Mouse (Mus musculus) hindbrain, postnatal 0 days (tissue): ENCODE data around the gene Tenm4. TPM values are rescaled to one million over a fixed set of nuclear protein-coding genes. Genes with fewer than 3 reads are reported as not detected.
A peak's percentile ranks its signal among the peaks of the same experiment; 100 is the strongest.

Experiments used
- ATAC-seq: fragments of 200-750 bp; cut with Nextera tagmentation; 2 replicates; pipeline ENCODE4 v1.8.0; 2017; ENCODE audit warnings: mild to moderate bottlenecking, moderate TSS enrichment, moderate library complexity
- DNase-seq: peaks from one replicate; pipeline ENCODE4 v3.0.0-alpha.2; 2015; ENCODE audit warnings: low spot score
- H3K27ac ChIP-seq: fragments of 300-500 bp; sonication (generic); 2 replicates; pipeline ENCODE4 v1.5.1; 2014; ENCODE audit warnings: mild to moderate bottlenecking
- H3K27me3 ChIP-seq: fragments of 300-500 bp; sonication (generic); 2 replicates; pipeline ENCODE4 v1.6.1; 2014; ENCODE audit warnings: low read length, mixed read lengths; ENCODE audit not compliant: insufficient read depth
- H3K36me3 ChIP-seq: fragments of 300-500 bp; sonication (generic); 2 replicates; pipeline ENCODE4 v1.6.1; 2014; ENCODE audit warnings: low read length, mixed read lengths; ENCODE audit not compliant: insufficient read depth
- H3K4me1 ChIP-seq: fragments of 300-500 bp; sonication (generic); 2 replicates; pipeline ENCODE4 v1.6.1; 2014; ENCODE audit warnings: antibody characterized with exemption, low read length, mixed read lengths; ENCODE audit not compliant: insufficient read depth
- H3K4me2 ChIP-seq: fragments of 300-500 bp; sonication (generic); 2 replicates; pipeline ENCODE4 v1.6.1; 2014; ENCODE audit warnings: low read depth, mild to moderate bottlenecking, low read length, moderate library complexity, mixed read lengths
- H3K4me3 ChIP-seq: fragments of 300-500 bp; sonication (generic); 2 replicates; pipeline ENCODE4 v1.5.1; 2014; ENCODE audit warnings: low read length
- H3K9ac ChIP-seq: fragments of 300-500 bp; sonication (generic); replicated peaks from 2 replicates; pipeline ENCODE4 v1.6.1; 2014; ENCODE audit warnings: mild to moderate bottlenecking, low read length, moderate library complexity, mixed read lengths
- H3K9me3 ChIP-seq: fragments of 300-500 bp; sonication (generic); 2 replicates; pipeline ENCODE4 v1.6.1; 2016; ENCODE audit warnings: low read length, mixed read lengths
- CTCF ChIP-seq: IDR thresholded peaks from 2 replicates; pipeline ENCODE4 v1.5.1; 2016; ENCODE audit warnings: antibody characterized with exemption, control low read depth, low read depth
- WGBS: fragments of 180-500 bp; shearing (Covaris S2); extraction: QIAGEN DNeasy Blood & Tissue Kit; methylation state at CpG from one replicate; pipeline ENCODE4 v1.1.7; 2014; 5-methylcytosine and 5-hydroxymethylcytosine counted together
- polyA plus RNA-seq: library from polyadenylated mRNA; unstranded; fragments of >200 nt; fragmentation: Nextera tagmentation; extraction: Ambion mirVana; gene quantifications from 2 replicates; pipeline ENCODE4 v1.2.1, GENCODE M21; 2015
- total RNA-seq: library from RNA; depleted of rRNA; stranded (reverse); fragments of >200 nt; gene quantifications from 2 replicates; pipeline ENCODE4 v1.2.3, GENCODE M21; 2014

Tenm4 gene
- total and polyA plus RNA-seq, 2 experiments from 2014 or later: 24.1 to 49.7 TPM

GRCm38 (mm10) chr7:96510396-96510795 is 339.4 kb downstream of the Tenm4 start:
- no peak for TF ChIP-seq CTCF
- Histone ChIP-seq H3K4me2 (no peak overlapping the region), H3K9ac (no peak overlapping the region), H3K36me3 (no peaks in the 10 kb centered on the region), H3K4me1 (no peaks in the 10 kb centered on the region), H3K9me3 (no peaks in the 10 kb centered on the region), H3K27ac (no peak overlapping the region), H3K4me3 (no peak overlapping the region), H3K27me3 (no peaks in the 10 kb centered on the region)
- ATAC-seq (no peak), DNase-seq (no peak)
- 90% methylated on average over 5 of the region's 5 CpGs for WGBS

- Histone ChIP-seq H3K9me3 (no peaks in the 10 kb centered on the region), H3K9ac (no peak overlapping the region), H3K36me3 (no peaks in the 10 kb centered on the region), H3K4me1 (no peaks in the 10 kb centered on the region), H3K4me2 (no peak overlapping the region), H3K4me3 (no peak overlapping the region), H3K27ac (no peak overlapping the region), H3K27me3 (no peaks in the 10 kb centered on the region)
- no peak for TF ChIP-seq CTCF
- ATAC-seq (no peak), DNase-seq (no peak)
- WGBS: 85% methylated on average over 7 of the region's 7 CpGs
Measured at GRCm38 (mm10) chr7:96511018-96511609, 340.1 kb downstream of the Tenm4 start.

- no peaks in the 10 kb centered on the region for H3K36me3 ChIP-seq
- no peak for TF ChIP-seq CTCF
- no peak overlapping the region for H3K9ac ChIP-seq
- WGBS: 53% methylated on average over 14 of the region's 14 CpGs
- no peak overlapping the region for H3K4me2 ChIP-seq
- H3K9me3 ChIP-seq: no peaks in the 10 kb centered on the region
- H3K4me1 ChIP-seq: no peaks in the 10 kb centered on the region
- no peak for DNase-seq
- H3K4me3 ChIP-seq: no peak overlapping the region
- no peaks in the 10 kb centered on the region for H3K27me3 ChIP-seq
- no peak overlapping the region for H3K27ac ChIP-seq
- no peak for ATAC-seq
Measured at GRCm38 (mm10) chr7:96511953-96512511, 341.0 kb downstream of the Tenm4 start.

- WGBS: 0% methylated on average over 2 of the region's 2 CpGs
- peak; percentile 69 for DNase-seq
- no peaks in the 10 kb centered on the region for H3K4me1 ChIP-seq
Measured at GRCm38 (mm10) chr7:96519216-96519615, 348.2 kb downstream of the Tenm4 start.

GRCm38 (mm10) chr7:96521956-96522355 is 350.9 kb downstream of the Tenm4 start:
- no peaks in the 10 kb centered on the region for H3K4me1 ChIP-seq
- TF ChIP-seq CTCF: no peak
- no peaks in the 10 kb centered on the region for H3K9me3 ChIP-seq
- DNase-seq: peak; percentile 25
- H3K4me2 ChIP-seq: no peak overlapping the region
- no peak overlapping the region for H3K4me3 ChIP-seq
- H3K9ac ChIP-seq: no peak overlapping the region
- no peak overlapping the region for H3K27ac ChIP-seq
- no peaks in the 10 kb centered on the region for H3K36me3 ChIP-seq
- WGBS: 60% methylated on average over 7 of the region's 7 CpGs
- H3K27me3 ChIP-seq: no peaks in the 10 kb centered on the region
- ATAC-seq: no peak

More at GRCm38 (mm10) chr7:96519216-96519615, 348.2 kb downstream of the Tenm4 start:
- Histone ChIP-seq H3K9ac (no peak overlapping the region), H3K36me3 (no peaks in the 10 kb centered on the region), H3K4me2 (no peak overlapping the region), H3K4me3 (no peak overlapping the region), H3K27ac (no peak overlapping the region), H3K9me3 (no peaks in the 10 kb centered on the region), H3K27me3 (no peaks in the 10 kb centered on the region)
- peak; percentile 55; the same call in 1 of the 2 replicates for ATAC-seq
- peak; percentile 93 for TF ChIP-seq CTCF

GRCm38 (mm10) chr7:96523673-96524072 is 352.6 kb downstream of the Tenm4 start:
- DNase-seq (no peak), ATAC-seq (no peak)
- H3K9me3 ChIP-seq: no peaks in the 10 kb centered on the region
- no peaks in the 10 kb centered on the region for H3K36me3 ChIP-seq
- TF ChIP-seq CTCF: no peak
- H3K4me3 ChIP-seq: no peak overlapping the region
- H3K4me1 ChIP-seq: no peaks in the 10 kb centered on the region
- WGBS: 70% methylated on average over 2 of the region's 2 CpGs
- H3K4me2 ChIP-seq: no peak overlapping the region
- no peak overlapping the region for H3K9ac ChIP-seq
- no peak overlapping the region for H3K27ac ChIP-seq
- H3K27me3 ChIP-seq: no peaks in the 10 kb centered on the region

GRCm38 (mm10) chr7:96524486-96525205 is 353.6 kb downstream of the Tenm4 start:
- 81% methylated on average over 8 of the region's 8 CpGs for WGBS
- DNase-seq: no peak

More at GRCm38 (mm10) chr7:96524486-96525205, 353.6 kb downstream of the Tenm4 start:
- H3K27ac ChIP-seq: no peak overlapping the region
- H3K4me2 ChIP-seq: no peak overlapping the region
- no peak overlapping the region for H3K9ac ChIP-seq
- ATAC-seq: no peak
- no peaks in the 10 kb centered on the region for H3K9me3 ChIP-seq
- H3K36me3 ChIP-seq: no peaks in the 10 kb centered on the region
- no peak for TF ChIP-seq CTCF
- H3K27me3 ChIP-seq: no peaks in the 10 kb centered on the region
- H3K4me3 ChIP-seq: no peak overlapping the region
- no peaks in the 10 kb centered on the region for H3K4me1 ChIP-seq
